Mouse (Mus musculus) brain, embryonic 14.5 days (tissue): ENCODE data around the gene Thrsp.

Experiments
- CTCF ChIP-seq: fragments of 200-500 bp; IDR thresholded peaks from 2 replicates; pipeline ENCODE4 v1.5.1; 2012; ENCODE audit warnings: inconsistent platforms, mild to moderate bottlenecking, moderate library complexity, borderline replicate concordance; ENCODE audit not compliant: insufficient read depth, insufficient read length; ENCODE audit errors: extremely low read depth
- POLR2A ChIP-seq: fragments of 200-500 bp; IDR thresholded peaks from 2 replicates; pipeline ENCODE4 v1.6.1; 2012; ENCODE audit warnings: mild to moderate bottlenecking, inconsistent platforms, borderline replicate concordance; ENCODE audit not compliant: poor library complexity, insufficient read depth, insufficient read length, severe bottlenecking; ENCODE audit errors: extremely low read depth

- TF ChIP-seq POLR2A (no peak), CTCF (no peak)
Measured at GRCm38 (mm10) chr7:97375906-97376305, 41.6 kb downstream of the Thrsp start.
